Mouse (Mus musculus) cerebellum, adult 2 months (tissue): ENCODE results near the gene Gm12184. TPM values are rescaled to one million over a fixed set of nuclear protein-coding genes. Genes with fewer than 3 reads are reported as not detected.
"Not testable (repeated sequence)": the region's sequence is repeated elsewhere in the genome, so short reads cannot be mapped to it uniquely, and the experiment has no call there.

Experiments
- DNase-seq, 2 experiments: peaks; one replicate each; pipeline ENCODE4 v3.0.0; 2021
- H3K27ac ChIP-seq: fragments of 200-500 bp; 2 replicates; pipeline ENCODE4 v1.5.1; 2012; ENCODE audit warnings: low read length, control low read depth, inconsistent platforms; ENCODE audit not compliant: insufficient read depth
- H3K27me3 ChIP-seq: fragments of 200-500 bp; 2 replicates; pipeline ENCODE4 v1.6.1; 2012; ENCODE audit warnings: inconsistent platforms, mild to moderate bottlenecking, low read length, moderate library complexity; ENCODE audit not compliant: control insufficient read depth, insufficient read depth
- H3K4me1 ChIP-seq: fragments of 200-500 bp; 2 replicates; pipeline ENCODE4 v1.6.1; 2011; ENCODE audit warnings: low read length; ENCODE audit not compliant: control insufficient read depth, insufficient read depth
- H3K4me3 ChIP-seq: fragments of 200-500 bp; replicated peaks from 2 replicates; pipeline ENCODE3; 2011; ENCODE audit warnings: mild to moderate bottlenecking, low read depth, low read length, control low read depth; ENCODE audit not compliant: insufficient read depth
- CTCF ChIP-seq: fragments of 200-500 bp; IDR thresholded peaks from 2 replicates; pipeline ENCODE4 v1.5.1; 2011; ENCODE audit warnings: low read depth, mild to moderate bottlenecking, control low read depth, low read length, moderate library complexity, borderline replicate concordance; ENCODE audit not compliant: insufficient read depth
- POLR2A ChIP-seq: fragments of 200-500 bp; IDR thresholded peaks from 2 replicates; pipeline ENCODE4 v1.6.1; 2011; ENCODE audit warnings: low read length, control low read depth, borderline replicate concordance; ENCODE audit not compliant: insufficient read depth
- WGBS: fragments of 180-500 bp; shearing (Covaris S2); methylation state at CpG from one replicate; pipeline ENCODE4 v1.1.7; 2018; 5-methylcytosine and 5-hydroxymethylcytosine counted together
- polyA plus RNA-seq: library from polyadenylated mRNA; depleted of rRNA; stranded (reverse); fragments of >200 nt; gene quantifications from 2 replicates; pipeline ENCODE4 v1.2.3, GENCODE M21; 2012

Gm12184 gene
- polyA plus RNA-seq, 1 experiment, result 30.1 TPM

DNA sequence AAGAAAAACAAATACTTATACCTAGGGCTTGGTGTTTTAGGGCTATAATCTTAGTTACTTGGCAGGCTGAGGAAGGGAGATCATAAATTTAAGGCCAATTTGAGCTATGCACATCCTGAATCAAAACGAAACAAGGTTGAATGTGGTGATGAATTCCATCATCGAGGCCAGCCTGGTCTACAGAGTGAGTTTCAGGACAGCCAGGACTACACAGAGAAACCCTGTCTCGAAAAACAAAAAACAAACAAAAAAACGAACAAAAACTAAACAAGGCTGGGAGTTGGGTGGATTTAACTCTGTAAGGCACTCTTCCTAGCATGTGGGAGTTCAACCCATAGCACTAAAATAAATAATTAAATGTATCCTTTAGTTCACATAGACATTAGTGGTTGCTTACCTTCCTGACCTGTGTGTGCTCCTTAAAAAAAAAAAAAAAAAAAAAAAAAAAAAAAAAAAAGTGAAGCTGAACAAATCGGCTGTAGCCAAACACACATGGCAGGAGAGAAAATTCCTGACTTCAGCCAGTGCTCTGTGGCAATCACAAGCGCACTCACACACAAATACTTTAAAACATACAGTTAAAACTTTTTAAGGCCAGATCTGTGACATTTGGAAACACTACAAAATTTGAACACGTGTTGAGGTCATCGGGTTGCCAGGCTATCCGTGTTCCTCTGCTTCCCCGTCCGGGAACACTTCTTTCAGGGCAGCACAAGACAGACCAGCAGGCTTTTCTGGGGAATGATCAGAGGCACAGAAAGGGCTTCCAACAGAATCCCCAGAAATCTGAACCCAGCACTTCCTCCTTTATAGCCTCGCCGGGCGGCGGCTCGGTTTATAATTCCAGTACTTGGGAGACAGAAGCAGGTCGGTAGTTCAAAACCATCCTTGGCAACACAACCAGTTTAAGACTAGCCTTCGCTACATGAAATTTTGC lies 27.2 kb downstream of the Gm12184 start:
- Histone ChIP-seq H3K4me1 (peaks cover 11% of the 10 kb centered on the region; the same call in 1 of the 2 replicates), H3K27ac (peak overlapping the region; percentile 44; the same call in 1 of the 2 replicates), H3K4me3 (peak overlapping the region; percentile 78), H3K27me3 (no peaks in the 10 kb centered on the region)
- TF ChIP-seq CTCF (no peak), POLR2A (no peak)
- DNase-seq, result no peak
- WGBS, result 10% methylated on average over 18 of the region's 18 CpGs

DNA sequence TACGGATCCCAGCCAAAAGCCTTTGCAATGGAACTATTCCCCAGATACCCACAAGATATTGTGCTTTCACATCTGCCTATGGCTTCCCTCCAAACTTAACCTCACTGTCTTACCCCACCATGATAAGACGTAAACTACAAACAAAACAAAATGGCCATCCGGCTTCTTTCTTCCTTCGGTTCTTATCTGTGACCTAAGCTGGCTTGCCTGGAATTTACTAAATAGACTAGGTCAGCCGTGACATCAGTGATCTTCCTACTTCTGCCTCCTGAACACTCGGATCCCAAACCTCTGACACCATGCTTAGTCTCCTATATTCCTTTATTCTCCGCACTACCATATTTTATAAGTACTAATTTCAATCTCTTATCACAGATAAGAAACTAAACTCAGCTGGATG lies 28.1 kb downstream of the Gm12184 start:
- H3K4me1 ChIP-seq, result peaks cover 11% of the 10 kb centered on the region; the same call in 1 of the 2 replicates
- TF ChIP-seq CTCF, result no peak
- no peak for TF ChIP-seq POLR2A
- no peak overlapping the region for H3K4me3 ChIP-seq
- H3K27me3 ChIP-seq, result no peaks in the 10 kb centered on the region
- WGBS, result 77% methylated on average over 7 of the region's 7 CpGs
- no peak overlapping the region for H3K27ac ChIP-seq
- no peak for DNase-seq

DNA sequence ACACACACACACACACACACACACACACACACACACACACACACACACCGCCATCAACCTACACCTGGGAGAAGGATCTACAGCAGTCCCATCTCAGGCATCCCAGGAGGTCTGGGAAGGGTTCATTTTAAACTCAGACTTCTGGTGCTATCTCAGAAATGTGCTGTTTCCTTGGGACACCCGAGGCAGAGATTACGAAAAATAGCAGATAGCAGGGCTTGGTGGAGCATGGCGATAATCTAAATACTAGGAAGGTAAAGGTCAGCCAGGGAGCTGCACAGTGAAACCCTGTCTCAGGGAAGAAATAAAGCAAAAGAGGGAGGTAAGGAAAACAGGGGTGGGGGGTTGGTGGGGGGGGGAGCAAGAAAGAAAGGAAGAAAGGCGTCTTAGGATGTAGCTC lies 29.2 kb downstream of the Gm12184 start:
- H3K4me1 ChIP-seq, result peaks cover 10% of the 10 kb centered on the region; the same call in 1 of the 2 replicates
- H3K27ac ChIP-seq, result no peak overlapping the region
- H3K4me3 ChIP-seq, result no peak overlapping the region
- TF ChIP-seq POLR2A, result no peak
- WGBS, result 92% methylated on average over 5 of the region's 5 CpGs
- H3K27me3 ChIP-seq, result no peaks in the 10 kb centered on the region
- DNase-seq, result no peak

DNA sequence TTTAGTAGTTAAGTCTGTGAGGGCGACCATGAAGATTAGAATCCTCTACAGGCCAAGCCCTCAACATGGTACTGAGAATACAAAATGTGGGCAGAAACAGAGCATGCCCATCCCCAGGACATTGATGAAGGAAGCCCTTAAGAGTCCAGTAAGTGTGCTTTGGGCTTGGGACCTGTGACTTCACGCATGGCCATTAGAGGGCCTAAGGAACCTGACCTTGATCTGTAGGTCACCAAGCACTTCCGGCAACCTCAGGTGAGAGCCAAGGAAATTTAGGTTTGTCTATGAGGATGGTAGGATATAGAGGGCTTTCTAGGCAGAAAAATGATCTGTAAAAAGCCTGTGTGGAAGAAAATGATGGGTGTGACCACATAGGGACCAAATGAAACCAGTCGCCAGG lies 30.2 kb downstream of the Gm12184 start:
- no peak for DNase-seq
- Histone ChIP-seq H3K4me3 (no peak overlapping the region), H3K4me1 (peaks cover 3% of the 10 kb centered on the region; the same call in 1 of the 2 replicates), H3K27me3 (no peaks in the 10 kb centered on the region), H3K27ac (no peak overlapping the region)
- TF ChIP-seq CTCF (no peak), POLR2A (no peak)
- WGBS, result 84% methylated on average over 4 of the region's 4 CpGs

DNA sequence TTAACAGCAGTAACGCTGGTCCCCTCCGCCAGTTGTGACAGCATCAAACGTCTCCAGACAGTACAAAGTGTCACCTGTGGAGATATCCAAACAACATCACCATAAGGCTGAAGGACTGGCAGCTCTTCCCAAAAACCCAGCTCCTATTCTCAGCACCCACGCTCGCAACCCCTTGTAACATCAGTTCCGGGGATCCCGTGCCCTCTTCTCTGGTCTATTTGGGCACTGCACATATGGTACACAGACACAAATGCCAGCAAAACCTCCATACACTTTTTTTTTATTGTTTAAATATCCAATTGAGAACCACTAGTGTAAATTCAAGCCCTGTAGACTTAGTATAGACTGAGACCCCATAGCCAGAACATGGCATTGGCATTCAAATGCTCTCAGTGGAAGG lies 31.2 kb downstream of the Gm12184 start:
- TF ChIP-seq CTCF (no peak), POLR2A (no peak)
- WGBS, result 90% methylated on average over 7 of the region's 7 CpGs
- no peaks in the 10 kb centered on the region for H3K4me1 ChIP-seq

DNA sequence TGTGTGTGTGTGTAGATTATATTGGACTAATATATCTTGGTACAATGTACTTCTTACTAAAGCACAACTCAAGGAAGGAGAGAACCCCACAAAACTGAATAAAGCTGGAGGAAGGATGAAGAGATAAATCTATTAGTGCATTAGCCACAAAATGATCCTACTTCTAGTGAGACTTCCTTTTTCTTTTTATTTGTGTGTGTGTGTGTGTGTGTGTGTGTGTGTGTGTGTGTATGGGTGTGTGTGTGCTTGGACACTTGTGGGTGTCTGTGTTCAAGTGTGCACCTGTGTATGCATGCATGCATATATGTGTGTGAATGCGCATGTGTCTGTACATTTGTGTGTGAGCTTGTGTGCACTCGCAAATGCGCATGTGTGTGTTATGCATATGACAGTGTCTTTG lies 33.3 kb downstream of the Gm12184 start:
- 96% methylated on average over 3 of the region's 3 CpGs for WGBS
- Histone ChIP-seq H3K4me3 (no peak overlapping the region), H3K4me1 (no peaks in the 10 kb centered on the region), H3K27me3 (no peaks in the 10 kb centered on the region), H3K27ac (no peak overlapping the region)
- TF ChIP-seq POLR2A (no peak), CTCF (no peak)
- no peak for DNase-seq

More for the DNA sequence above, 31.2 kb downstream of the Gm12184 start:
- H3K27ac ChIP-seq, result no peak overlapping the region
- H3K4me3 ChIP-seq, result no peak overlapping the region
- H3K27me3 ChIP-seq, result no peaks in the 10 kb centered on the region
- no peak for DNase-seq

DNA sequence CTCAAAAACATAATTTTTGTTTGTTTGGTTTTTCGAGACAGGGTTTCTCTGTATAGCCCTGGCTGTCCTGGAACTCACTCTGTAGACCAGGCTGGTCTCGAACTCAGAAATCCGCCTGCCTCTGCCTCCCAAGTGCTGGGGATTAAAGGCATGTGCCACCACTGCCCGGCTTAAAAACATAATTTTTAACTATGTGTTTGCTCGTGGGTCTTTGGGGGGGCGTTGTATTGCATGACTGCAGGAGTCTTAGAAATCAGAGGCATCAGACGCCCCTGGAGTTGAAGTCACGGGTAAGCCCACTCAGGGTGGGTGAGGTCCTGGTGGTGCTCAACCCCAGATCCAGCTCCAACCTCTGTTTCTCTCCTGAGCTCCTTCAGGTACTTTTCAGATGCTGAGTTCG lies 34.6 kb downstream of the Gm12184 start:
- DNase-seq, H3K27me3 ChIP-seq, H3K4me1 ChIP-seq, H3K27ac ChIP-seq, H3K4me3 ChIP-seq: not testable (repeated sequence)
- WGBS, result 84% methylated on average over 9 of the region's 9 CpGs

DNA sequence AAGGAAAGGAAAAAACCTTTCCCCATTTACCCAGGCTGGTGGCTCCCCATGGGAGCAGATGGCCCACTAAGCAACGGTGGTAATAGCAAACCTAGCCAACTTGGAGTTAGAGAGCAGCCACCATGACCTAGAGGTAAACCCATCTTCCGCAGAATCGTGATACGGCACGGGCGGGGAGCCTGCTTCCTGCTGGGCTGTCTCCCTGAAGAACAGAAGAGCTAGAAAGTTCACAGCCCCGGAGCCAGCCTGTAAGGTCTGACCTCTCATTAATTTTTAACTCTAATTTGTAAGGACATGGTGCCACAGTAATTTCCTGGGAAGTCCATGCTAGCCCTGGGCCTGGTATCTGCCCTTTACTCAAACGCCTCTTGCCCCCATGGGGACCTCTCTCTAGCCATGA lies 35.5 kb downstream of the Gm12184 start:
- Histone ChIP-seq H3K27ac (no peak overlapping the region), H3K4me3 (no peak overlapping the region), H3K4me1 (no peaks in the 10 kb centered on the region), H3K27me3 (no peaks in the 10 kb centered on the region)
- WGBS, result 55% methylated on average over 8 of the region's 8 CpGs
- no peak for TF ChIP-seq POLR2A
- TF ChIP-seq CTCF, result no peak
- no peak for DNase-seq
